Mouse (Mus musculus) E14TG2a.4 (cell line): ENCODE measurements around the gene Taar8a.

ENCODE experiments used
- CTCF ChIP-seq: conservative IDR thresholded peaks from 2 replicates; pipeline ENCODE4 v1.5.1; 2014; ENCODE audit warnings: low read length
- NANOG ChIP-seq: IDR thresholded peaks from 2 replicates; pipeline ENCODE4 v1.6.1; 2014; ENCODE audit warnings: borderline replicate concordance, low read length, mixed read lengths
- POU5F1 ChIP-seq: IDR thresholded peaks from 2 replicates; pipeline ENCODE4 v1.6.1; 2014; ENCODE audit warnings: low read length, borderline replicate concordance

- TF ChIP-seq CTCF (no peak), NANOG (no peak), POU5F1 (no peak)
Measured at GRCm38 (mm10) chr10:24040120-24040869, 36.0 kb upstream of the Taar8a start.
